Mouse (Mus musculus) ES-E14 (cell line): ENCODE data around the gene Tmem239. TPM values are rescaled to one million over a fixed set of nuclear protein-coding genes. Genes with fewer than 3 reads are reported as not detected.

ENCODE experiments used
- DNase-seq: peaks from one replicate; pipeline ENCODE4 v3.0.0-alpha.2; 2013; ENCODE audit warnings: low read depth, low spot score
- H3K27ac ChIP-seq: 2 replicates; pipeline ENCODE4 v1.5.1; 2012; ENCODE audit warnings: low read depth, mild to moderate bottlenecking, low read length, moderate library complexity, mixed read lengths; ENCODE audit not compliant: poor library complexity, insufficient read depth, severe bottlenecking
- H3K36me3 ChIP-seq: 2 replicates; pipeline ENCODE4 v1.6.1; 2012; ENCODE audit warnings: mild to moderate bottlenecking, low read length, moderate library complexity, mixed read lengths; ENCODE audit not compliant: control insufficient read depth, poor library complexity, insufficient read depth, severe bottlenecking
- H3K4me1 ChIP-seq, 2 experiments: fragments of 150-350 bp in 1 of 2; sonication (generic) in 1 of 2; 2 replicates each; pipeline ENCODE4 v1.6.1; 2012; ENCODE audit warnings: low read length in 2 of 2, mild to moderate bottlenecking in 1 of 2, mixed read lengths in 1 of 2; ENCODE audit not compliant: control insufficient read depth in 2 of 2, insufficient read depth in 2 of 2, poor library complexity in 1 of 2
- H3K4me3 ChIP-seq, 2 experiments: fragments of 150-350 bp in 1 of 2; sonication (generic) in 1 of 2; 2 replicates each; pipeline ENCODE4 v1.5.1; 2012; ENCODE audit warnings: low read length in 2 of 2, low read depth in 1 of 2, mild to moderate bottlenecking in 1 of 2, mixed read lengths in 1 of 2; ENCODE audit not compliant: insufficient read depth in 1 of 2, poor library complexity in 1 of 2, severe bottlenecking in 1 of 2
- H3K9ac ChIP-seq: 2 replicates; pipeline ENCODE4 v1.6.1; 2012; ENCODE audit warnings: low read depth, mild to moderate bottlenecking, low read length, mixed read lengths; ENCODE audit not compliant: poor library complexity, insufficient read depth, severe bottlenecking
- H3K9me3 ChIP-seq: fragments of 150-350 bp; sonication (generic); 2 replicates; pipeline ENCODE4 v1.6.1; 2012; ENCODE audit warnings: low read depth, mild to moderate bottlenecking, low read length; ENCODE audit not compliant: control insufficient read depth, insufficient read depth
- CHD2 ChIP-seq: IDR thresholded peaks from 2 replicates; pipeline ENCODE4 v1.6.1; 2014; ENCODE audit warnings: mild to moderate bottlenecking, low read depth, low read length, inconsistent platforms
- HCFC1 ChIP-seq: IDR thresholded peaks from 2 replicates; pipeline ENCODE4 v1.6.1; 2012; ENCODE audit warnings: low read length, inconsistent platforms, borderline replicate concordance; ENCODE audit not compliant: insufficient read depth
- MAFK ChIP-seq: IDR thresholded peaks from 2 replicates; pipeline ENCODE4 v1.6.1; 2014; ENCODE audit warnings: mild to moderate bottlenecking, low read depth, low read length, inconsistent platforms; ENCODE audit not compliant: insufficient read depth
- ZC3H11A ChIP-seq: IDR thresholded peaks from 2 replicates; pipeline ENCODE4 v1.6.1; 2012; ENCODE audit warnings: low read depth, mild to moderate bottlenecking, inconsistent platforms, low read length, borderline replicate concordance
- ZNF384 ChIP-seq: IDR thresholded peaks from 2 replicates; pipeline ENCODE4 v1.6.1; 2012; ENCODE audit warnings: low read depth, low read length, inconsistent platforms
- in situ Hi-C, 2 experiments: fragments of 600-800 bp; cut with MboI; formaldehyde crosslinking; loops; one replicate each; pipeline ENCODE4 v1.15.1; 2025; ENCODE audit warnings: low sequenced_read_pairs in 2 of 2, inconsistent platforms in 1 of 2; ENCODE audit not compliant: unreplicated experiment in 2 of 2
- total RNA-seq: library from RNA; depleted of rRNA; stranded (reverse); fragments of 300-350 nt; gene quantifications from 2 replicates; pipeline ENCODE4 v1.2.3, GENCODE M21; 2012

Tmem239 gene
- total RNA-seq, 1 experiment: not detected

- no peaks in the 10 kb centered on the region for H3K9me3 ChIP-seq
- H3K4me1 ChIP-seq: peaks cover 2 to 8% of the 10 kb centered on the region in 2 experiments; a peak in 2 of 4 replicates
- H3K27ac ChIP-seq: no peak within 1 kb of the TSS
- peak within 1 kb of the TSS; percentile 90 for H3K9ac ChIP-seq
- TF ChIP-seq MAFK (no peak), HCFC1 (peak; percentile 90), ZC3H11A (no peak), CHD2 (no peak), ZNF384 (no peak)
- in situ Hi-C loops: no loop called here
- DNase-seq: peak; percentile 66
- H3K4me3 ChIP-seq: peak within 1 kb of the TSS; percentile 76 to 87
- H3K36me3 ChIP-seq: peaks cover 2% of the 10 kb centered on the region; the same call in 1 of the 2 replicates
Observed at GRCm38 (mm10) chr2:130424126-130424853, 18.0 kb downstream of the Tmem239 start, which contains the start of the genes Vps16 and Pced1a. Gene Vps16, plus strand, starts transcription at chr2:130424339. Gene Pced1a, minus strand, starts transcription at chr2:130424701.

GRCm38 (mm10) chr2:130425112-130425511 lies 18.8 kb downstream of the Tmem239 start:
- Histone ChIP-seq H3K27ac (no peak overlapping the region), H3K9me3 (no peaks in the 10 kb centered on the region), H3K4me1 (peaks cover 2 to 8% of the 10 kb centered on the region in 2 experiments; a peak in 2 of 4 replicates), H3K4me3 (peak overlapping the region; percentile 76 to 87), H3K36me3 (peaks cover 2% of the 10 kb centered on the region; the same call in 1 of the 2 replicates), H3K9ac (peak overlapping the region; percentile 90; the same call in 1 of the 2 replicates)
- no peak for DNase-seq
- TF ChIP-seq ZC3H11A (no peak), CHD2 (no peak), HCFC1 (no peak), MAFK (no peak), ZNF384 (no peak)
- in situ Hi-C loops: no loop called here

GRCm38 (mm10) chr2:130429851-130430250 lies 23.6 kb downstream of the Tmem239 start:
- Histone ChIP-seq H3K4me3 (no peak overlapping the region), H3K36me3 (no peaks in the 10 kb centered on the region), H3K4me1 (peaks cover 2 to 4% of the 10 kb centered on the region in 2 experiments; a peak in 2 of 4 replicates), H3K27ac (no peak overlapping the region), H3K9ac (no peak overlapping the region), H3K9me3 (no peaks in the 10 kb centered on the region)
- TF ChIP-seq HCFC1: no peak
- TF ChIP-seq MAFK: no peak
- TF ChIP-seq ZC3H11A: no peak
- TF ChIP-seq ZNF384: no peak
- no peak for TF ChIP-seq CHD2
- in situ Hi-C loops: no loop called here
- no peak for DNase-seq

- DNase-seq: no peak
- no peak overlapping the region for H3K4me3 ChIP-seq
- no peaks in the 10 kb centered on the region for H3K36me3 ChIP-seq
- H3K27ac ChIP-seq: no peak overlapping the region
- TF ChIP-seq ZNF384: no peak
- no peak for TF ChIP-seq ZC3H11A
- no peak for TF ChIP-seq CHD2
- TF ChIP-seq MAFK: no peak
- TF ChIP-seq HCFC1: no peak
- no peaks in the 10 kb centered on the region for H3K9me3 ChIP-seq
- H3K4me1 ChIP-seq: peaks cover 0 to 2% of the 10 kb centered on the region in 2 experiments; a peak in 1 of 4 replicates
- no peak overlapping the region for H3K9ac ChIP-seq
- in situ Hi-C loops: no loop called here
Observed at GRCm38 (mm10) chr2:130430484-130430883, 24.2 kb downstream of the Tmem239 start.
